Mouse (Mus musculus): ENCODE measurements at regions not wholly inside any gene's neighbourhood (a gene's known extent, or its start where the extent isn't known, plus 50 kb on each side); places are given as distances from the start of the nearest gene placed in this dataset.

DNA sequence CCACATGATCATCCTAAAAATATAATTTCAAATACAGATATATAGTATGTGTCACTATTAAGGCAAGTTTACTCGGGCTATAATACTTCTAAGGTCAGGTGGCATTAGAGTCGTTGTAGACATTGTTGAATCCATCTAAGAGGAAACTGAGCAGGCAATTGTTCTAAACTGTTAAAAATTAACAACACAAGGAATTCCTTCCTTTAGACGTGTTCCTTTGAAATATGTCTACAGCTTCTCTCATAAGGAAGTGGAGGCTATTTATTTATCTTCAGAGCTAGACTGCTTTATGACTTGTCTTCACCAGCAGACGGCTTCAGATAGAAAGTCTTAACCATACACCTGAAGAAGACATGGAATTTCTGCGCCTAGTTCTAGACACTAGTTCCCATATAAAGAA, 744.2 kb upstream of the Cited2 start:
- WGBS: 86% methylated on average over 5 of the region's 5 CpGs
- no peak overlapping the region for H3K4me3 ChIP-seq
- ATAC-seq (ENCODE audit: low read depth): no peak
- no peak overlapping the region for H3K4me2 ChIP-seq
- no peaks in the 10 kb centered on the region for H3K9me3 ChIP-seq
- no peaks in the 10 kb centered on the region for H3K36me3 ChIP-seq
- no peak overlapping the region for H3K9ac ChIP-seq
- no peak overlapping the region for H3K27ac ChIP-seq (replicated peaks)
- no peaks in the 10 kb centered on the region for H3K27me3 ChIP-seq
- no peaks in the 10 kb centered on the region for H3K4me1 ChIP-seq (replicated peaks)

DNA sequence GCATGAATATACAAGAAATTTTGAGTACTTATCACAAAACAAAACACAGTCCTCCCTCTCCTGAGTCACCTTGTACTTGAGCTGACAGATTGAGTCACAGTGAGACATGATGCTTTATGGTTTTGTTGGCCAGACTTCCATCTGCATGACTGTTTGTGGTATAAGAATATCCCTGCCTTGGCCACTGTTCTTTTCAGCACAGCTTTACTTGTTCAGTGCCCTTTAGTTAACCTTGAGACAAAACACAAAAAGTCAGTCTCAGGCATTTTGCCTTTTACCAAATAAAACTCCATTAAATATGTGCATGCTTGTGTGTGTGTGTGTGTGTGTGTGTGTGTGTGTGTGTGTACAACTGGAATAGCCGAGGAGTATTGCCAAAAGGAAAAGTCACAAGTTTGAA, 732.8 kb upstream of the Cited2 start:
- H3K4me1 ChIP-seq (replicated peaks): no peaks in the 10 kb centered on the region; the same call in 1 of the 2 replicates
- 20% methylated on average over 1 of the region's 1 CpGs for WGBS
- H3K4me3 ChIP-seq: no peak overlapping the region
- H3K9ac ChIP-seq: no peak overlapping the region
- no peak overlapping the region for H3K4me2 ChIP-seq
- ATAC-seq (ENCODE audit: low read depth): no peak
- H3K36me3 ChIP-seq: no peaks in the 10 kb centered on the region
- no peaks in the 10 kb centered on the region for H3K27me3 ChIP-seq
- no peak overlapping the region for H3K27ac ChIP-seq (replicated peaks)
- no peaks in the 10 kb centered on the region for H3K9me3 ChIP-seq

DNA sequence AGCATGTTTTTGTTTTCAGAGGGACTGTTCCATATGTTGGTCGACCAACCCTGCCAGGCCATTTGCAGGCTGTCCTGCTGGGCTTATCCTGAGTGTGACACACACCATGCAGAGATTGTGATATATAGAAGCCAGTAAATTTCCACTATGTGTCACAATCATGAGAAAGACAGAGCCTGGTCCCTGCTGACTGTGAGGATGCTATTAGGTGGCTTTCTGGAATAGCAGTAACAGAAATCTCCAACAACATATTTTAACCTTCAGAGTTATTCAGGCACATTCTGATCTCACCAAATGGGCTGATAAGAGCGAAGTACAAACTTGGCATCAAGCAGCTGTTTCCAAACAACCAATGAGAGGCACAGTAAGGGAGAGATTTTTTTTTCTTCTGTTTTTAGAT, 729.2 kb upstream of the Cited2 start:
- Histone ChIP-seq H3K27me3 (no peaks in the 10 kb centered on the region), H3K9me3 (no peaks in the 10 kb centered on the region), H3K9ac (no peak overlapping the region), H3K36me3 (no peaks in the 10 kb centered on the region), H3K4me1 (replicated peaks) (no peaks in the 10 kb centered on the region; the same call in 1 of the 2 replicates), H3K4me3 (no peak overlapping the region), H3K27ac (replicated peaks) (no peak overlapping the region), H3K4me2 (no peak overlapping the region)
- 57% methylated on average over 2 of the region's 2 CpGs for whole genome bisulfite sequencing
- no peak for ATAC-seq (ENCODE audit: low read depth)

DNA sequence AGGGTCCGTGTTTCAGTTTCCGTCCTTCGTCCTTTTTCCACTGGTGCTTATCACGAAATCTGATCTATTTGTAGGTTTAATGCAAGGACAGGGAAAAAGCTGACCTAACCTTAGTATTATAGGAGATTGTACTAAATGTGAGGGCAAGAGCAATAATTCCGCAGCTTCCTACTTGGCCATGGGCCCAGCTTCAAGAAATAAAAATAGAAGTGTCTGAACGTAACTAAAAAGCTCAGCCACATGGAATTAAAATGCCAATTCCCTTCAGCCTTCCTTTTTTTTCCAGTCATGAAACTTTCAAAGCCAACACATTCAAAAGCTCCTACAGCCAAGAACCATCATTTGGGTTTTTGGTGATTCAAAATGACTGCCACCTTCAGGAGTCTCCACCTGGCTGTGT, 728.5 kb upstream of the Cited2 start:
- no peaks in the 10 kb centered on the region for H3K36me3 ChIP-seq
- no peaks in the 10 kb centered on the region for H3K9me3 ChIP-seq
- H3K27ac ChIP-seq (replicated peaks): no peak overlapping the region
- no peak overlapping the region for H3K9ac ChIP-seq
- no peak overlapping the region for H3K4me3 ChIP-seq
- H3K4me2 ChIP-seq: no peak overlapping the region
- 78% methylated on average over 6 of the region's 6 CpGs for WGBS
- no peaks in the 10 kb centered on the region for H3K27me3 ChIP-seq
- no peaks in the 10 kb centered on the region; the same call in 1 of the 2 replicates for H3K4me1 ChIP-seq (replicated peaks)
- ATAC-seq (ENCODE audit: low read depth): no peak

DNA sequence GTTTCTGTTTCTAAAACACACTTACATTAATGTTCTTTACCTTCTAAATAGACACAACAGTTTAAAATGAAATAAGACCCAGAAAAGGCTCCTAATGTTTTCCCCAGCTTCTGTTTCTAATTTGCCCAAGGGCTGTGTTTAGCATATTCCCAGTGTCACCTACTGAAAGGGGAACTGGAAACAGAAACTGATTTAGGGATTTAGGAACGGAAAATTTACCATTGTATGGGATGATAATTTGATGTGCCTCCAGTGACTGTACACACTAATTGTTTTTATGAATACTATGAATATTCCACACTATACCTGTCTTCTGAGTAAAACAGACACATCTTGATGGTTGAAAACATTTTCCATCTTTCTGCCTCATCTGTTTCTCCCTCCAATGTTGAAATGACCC, 728.0 kb upstream of the Cited2 start:
- WGBS: 43% methylated on average over 1 of the region's 1 CpGs
- Histone ChIP-seq H3K36me3 (no peaks in the 10 kb centered on the region), H3K4me1 (replicated peaks) (no peaks in the 10 kb centered on the region; the same call in 1 of the 2 replicates), H3K9me3 (no peaks in the 10 kb centered on the region), H3K4me3 (no peak overlapping the region), H3K9ac (no peak overlapping the region), H3K27ac (replicated peaks) (no peak overlapping the region), H3K4me2 (no peak overlapping the region), H3K27me3 (no peaks in the 10 kb centered on the region)
- ATAC-seq (ENCODE audit: low read depth): no peak

DNA sequence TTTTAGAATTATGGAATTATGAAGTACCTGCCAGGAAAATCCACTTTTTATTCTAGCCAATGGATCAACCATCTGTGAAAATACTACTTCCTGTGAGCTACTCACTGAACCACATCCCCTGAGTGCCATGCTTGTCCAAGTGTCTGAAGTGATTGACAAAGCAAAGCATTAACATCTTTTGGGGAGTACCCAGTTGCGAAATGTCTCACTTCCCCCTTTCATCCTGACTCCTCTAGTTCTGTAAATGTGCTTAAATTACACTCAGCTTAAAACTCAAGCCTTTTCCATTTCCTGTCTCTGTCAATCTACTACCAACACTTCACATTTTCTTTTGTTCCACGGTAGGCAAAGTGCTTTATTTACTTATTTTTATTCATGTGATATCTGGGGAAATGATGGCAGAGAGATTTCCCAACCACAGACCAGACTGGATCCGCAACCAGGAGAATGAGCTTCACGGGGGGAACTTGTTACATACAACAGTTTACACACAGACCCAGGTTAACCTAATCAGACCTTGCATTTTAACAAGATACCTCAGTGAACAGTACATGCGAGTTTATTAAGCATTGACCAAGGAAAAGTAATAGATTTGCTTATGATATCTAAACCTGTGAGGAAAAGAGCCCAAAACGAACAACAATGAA, 726.1 kb upstream of the Cited2 start:
- H3K4me1 ChIP-seq (replicated peaks): no peaks in the 10 kb centered on the region; the same call in 1 of the 2 replicates
- 90% methylated on average over 6 of the region's 6 CpGs for WGBS
- no peak overlapping the region for H3K9ac ChIP-seq
- no peaks in the 10 kb centered on the region for H3K36me3 ChIP-seq
- H3K4me2 ChIP-seq: no peak overlapping the region
- H3K27me3 ChIP-seq: no peaks in the 10 kb centered on the region
- no peaks in the 10 kb centered on the region for H3K9me3 ChIP-seq
- H3K4me3 ChIP-seq: no peak overlapping the region
- no peak overlapping the region for H3K27ac ChIP-seq (replicated peaks)
- ATAC-seq (ENCODE audit: low read depth): no peak

DNA sequence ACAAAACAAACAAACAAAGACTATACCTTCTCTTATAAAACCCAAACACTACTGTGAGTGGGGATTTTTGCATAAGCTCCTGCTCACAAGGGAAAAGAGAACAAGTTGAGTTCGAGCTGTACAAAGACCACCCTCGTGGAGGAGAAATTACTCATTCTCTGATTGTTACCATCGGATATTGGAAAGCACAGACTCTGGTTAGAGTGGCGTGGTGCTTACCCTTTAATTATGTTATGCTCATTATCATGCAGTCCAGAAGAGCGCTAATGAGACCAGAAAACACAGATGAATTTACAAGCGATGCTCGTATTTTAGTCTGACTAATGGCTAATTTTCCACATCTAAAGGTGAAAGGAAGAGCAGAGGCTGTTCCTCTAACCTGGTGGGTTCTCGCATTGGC, 721.7 kb upstream of the Cited2 start:
- Histone ChIP-seq H3K9me3 (no peaks in the 10 kb centered on the region), H3K4me1 (replicated peaks) (no peaks in the 10 kb centered on the region; the same call in 1 of the 2 replicates), H3K9ac (no peak overlapping the region), H3K27ac (replicated peaks) (no peak overlapping the region), H3K36me3 (no peaks in the 10 kb centered on the region), H3K27me3 (no peaks in the 10 kb centered on the region), H3K4me3 (no peak overlapping the region), H3K4me2 (no peak overlapping the region)
- 0 out of 2 replicates have a peak, but pooled peaks have one; percentile 23 for ATAC-seq (ENCODE audit: low read depth)
- WGBS: 38% methylated on average over 8 of the region's 8 CpGs

DNA sequence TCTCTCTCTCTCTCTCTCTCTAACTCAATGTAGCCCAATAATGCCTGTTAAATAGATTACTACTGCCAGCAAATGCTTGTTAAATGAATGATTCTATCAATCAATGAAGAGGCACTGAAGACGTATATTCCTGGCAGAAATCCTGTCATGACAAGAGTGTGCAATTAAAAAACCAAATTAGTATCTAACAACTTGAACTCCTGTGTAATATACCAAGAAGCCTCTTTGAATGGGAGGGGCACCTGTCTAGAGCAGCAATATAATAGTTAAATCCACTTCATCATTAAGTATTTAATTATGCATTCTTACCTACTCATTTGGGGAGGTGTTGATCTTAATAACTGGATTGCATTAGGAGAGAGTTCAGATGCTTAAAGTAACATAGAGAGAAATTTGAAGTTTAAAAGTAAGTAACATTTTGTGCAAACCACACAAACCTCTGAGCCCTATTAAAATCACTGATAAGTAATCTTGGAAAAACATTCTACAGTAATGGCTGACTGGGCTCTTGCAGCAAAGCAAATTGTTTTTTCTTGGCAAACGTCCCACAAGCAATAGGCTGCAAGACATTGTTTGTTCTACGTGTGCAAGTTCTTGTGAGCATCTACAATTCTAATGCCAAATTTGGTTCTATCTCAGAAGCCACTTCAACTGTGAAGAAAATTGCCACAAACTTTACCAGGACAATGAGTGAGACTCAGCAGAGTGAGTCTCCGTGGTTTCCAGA, 719.7 kb upstream of the Cited2 start:
- Histone ChIP-seq H3K27ac (replicated peaks) (no peak overlapping the region), H3K36me3 (no peaks in the 10 kb centered on the region), H3K4me2 (no peak overlapping the region), H3K9ac (no peak overlapping the region), H3K27me3 (no peaks in the 10 kb centered on the region), H3K4me3 (no peak overlapping the region), H3K9me3 (no peaks in the 10 kb centered on the region), H3K4me1 (replicated peaks) (no peaks in the 10 kb centered on the region; the same call in 1 of the 2 replicates)
- ATAC-seq (ENCODE audit: low read depth): no peak
- WGBS: 70% methylated on average over 4 of the region's 4 CpGs

DNA sequence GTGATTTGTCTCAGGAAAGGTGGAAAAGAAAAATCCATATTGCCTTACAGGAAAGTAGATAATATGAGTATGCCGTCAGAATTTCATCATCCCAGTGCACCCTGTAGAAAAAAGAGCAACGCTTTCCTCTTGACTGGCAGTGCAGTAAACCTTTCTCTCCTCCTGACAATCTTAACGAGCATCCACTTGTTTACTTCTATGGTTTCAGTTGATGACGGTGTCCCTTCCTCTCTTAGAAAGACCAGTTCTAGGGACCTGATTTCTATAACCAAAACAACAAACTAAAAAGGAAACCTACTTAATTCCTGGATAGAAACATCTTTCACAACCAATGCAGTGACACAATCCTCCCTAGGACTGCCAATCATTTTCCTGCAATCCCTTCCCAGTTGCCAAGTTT, 714.3 kb upstream of the Cited2 start:
- Histone ChIP-seq H3K27ac (replicated peaks) (no peak overlapping the region), H3K4me3 (no peak overlapping the region), H3K4me1 (replicated peaks) (no peaks in the 10 kb centered on the region), H3K4me2 (no peak overlapping the region), H3K9me3 (no peaks in the 10 kb centered on the region), H3K9ac (no peak overlapping the region), H3K27me3 (no peaks in the 10 kb centered on the region), H3K36me3 (no peaks in the 10 kb centered on the region)
- ATAC-seq (ENCODE audit: low read depth): no peak
- WGBS: 74% methylated on average over 4 of the region's 4 CpGs

DNA sequence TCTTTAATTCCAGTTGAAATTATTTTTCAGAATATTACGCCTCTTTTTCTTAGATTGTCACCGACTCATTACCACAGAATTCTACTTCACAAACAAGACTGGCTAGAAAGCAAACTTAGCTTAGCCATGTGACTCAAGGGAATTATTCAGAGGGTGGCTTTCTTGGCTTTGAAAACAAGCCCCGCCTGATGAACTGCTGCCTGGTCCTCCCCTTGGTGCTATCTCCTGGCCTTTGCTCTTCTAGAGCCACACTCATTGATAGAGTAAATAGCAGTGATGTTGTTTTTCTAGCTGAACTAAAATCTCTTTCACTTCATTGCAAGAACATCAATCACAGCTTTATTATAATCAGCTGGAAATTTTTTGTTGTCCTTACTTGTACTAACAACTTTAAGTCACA, 713.0 kb upstream of the Cited2 start:
- no peaks in the 10 kb centered on the region for H3K9me3 ChIP-seq
- no peaks in the 10 kb centered on the region for H3K27me3 ChIP-seq
- H3K4me2 ChIP-seq: no peak overlapping the region
- H3K4me3 ChIP-seq: no peak overlapping the region
- no peaks in the 10 kb centered on the region for H3K36me3 ChIP-seq
- no peak overlapping the region for H3K9ac ChIP-seq
- WGBS: 85% methylated on average over 3 of the region's 3 CpGs
- H3K4me1 ChIP-seq (replicated peaks): no peaks in the 10 kb centered on the region
- no peak for ATAC-seq (ENCODE audit: low read depth)
- no peak overlapping the region for H3K27ac ChIP-seq (replicated peaks)

DNA sequence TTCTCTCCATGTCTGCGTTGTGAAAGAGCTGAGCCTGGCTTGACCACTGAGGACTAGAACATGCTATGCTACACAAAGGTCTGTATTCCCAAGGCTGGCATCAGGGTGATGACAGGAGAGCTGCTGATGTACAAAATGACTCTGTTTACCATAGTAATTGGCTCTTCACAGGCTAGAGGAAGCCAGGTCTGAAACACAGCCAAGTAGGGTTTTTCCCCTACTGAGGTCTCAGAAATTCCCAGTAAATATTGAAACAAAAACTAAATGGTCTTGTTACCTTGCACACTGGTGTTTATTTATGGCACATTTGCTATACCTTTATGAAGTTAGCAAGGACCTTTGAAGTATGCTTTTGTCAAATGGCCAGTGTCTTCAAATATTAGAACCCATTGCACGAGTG, 711.1 kb upstream of the Cited2 start:
- ATAC-seq (ENCODE audit: low read depth): no peak
- 90% methylated on average over 2 of the region's 2 CpGs for WGBS

DNA sequence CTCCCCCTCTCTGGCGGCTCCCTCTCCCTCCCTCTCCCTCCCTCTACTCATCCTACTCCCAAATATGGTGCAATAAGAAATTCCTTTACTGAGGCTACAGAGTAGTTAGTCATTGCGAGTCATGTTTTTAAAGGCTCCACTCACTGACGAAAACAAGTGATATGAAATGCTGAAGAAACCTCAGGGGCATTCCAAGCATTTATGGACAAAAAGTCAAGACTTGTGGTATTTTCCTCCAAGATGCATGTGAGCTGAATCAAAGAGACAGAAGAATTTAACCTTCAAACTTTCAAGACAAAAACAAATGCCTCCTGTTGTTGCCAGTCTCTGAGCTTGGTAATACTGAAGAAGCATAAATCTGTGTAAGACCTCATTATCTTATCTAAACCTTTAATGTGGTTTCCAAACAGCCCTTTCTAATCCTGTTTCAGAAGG, 710.5 kb upstream of the Cited2 start:
- Histone ChIP-seq H3K4me1 (replicated peaks) (0 out of 2 replicates have a peak, but pooled peaks cover 3% of the 10 kb centered on the region), H3K27me3 (no peaks in the 10 kb centered on the region), H3K27ac (replicated peaks) (no peak overlapping the region), H3K9me3 (no peaks in the 10 kb centered on the region), H3K9ac (no peak overlapping the region), H3K4me2 (no peak overlapping the region), H3K4me3 (no peak overlapping the region), H3K36me3 (no peaks in the 10 kb centered on the region)
- WGBS: 66% methylated on average over 3 of the region's 3 CpGs
- no peak for ATAC-seq (ENCODE audit: low read depth)

More for the DNA sequence above, 711.1 kb upstream of the Cited2 start:
- 0 out of 2 replicates have a peak, but pooled peaks cover under 1% of the 10 kb centered on the region for H3K4me1 ChIP-seq (replicated peaks)
- no peaks in the 10 kb centered on the region for H3K36me3 ChIP-seq
- H3K9me3 ChIP-seq: no peaks in the 10 kb centered on the region
- no peaks in the 10 kb centered on the region for H3K27me3 ChIP-seq
- H3K4me2 ChIP-seq: no peak overlapping the region
- no peak overlapping the region for H3K9ac ChIP-seq
- H3K27ac ChIP-seq (replicated peaks): no peak overlapping the region
- H3K4me3 ChIP-seq: no peak overlapping the region

All from neural tube, embryonic 13.5 days (tissue).